Mouse (Mus musculus): ENCODE data around the gene Sgk1. TPM values are rescaled to one million over a fixed set of nuclear protein-coding genes. Genes with fewer than 3 reads are reported as not detected.
A peak's percentile ranks its signal among the peaks of the same experiment; 100 is the strongest.

Gene Sgk1
- total RNA-seq, 1 experiment from 2014 or later: 90.4 TPM

DNA sequence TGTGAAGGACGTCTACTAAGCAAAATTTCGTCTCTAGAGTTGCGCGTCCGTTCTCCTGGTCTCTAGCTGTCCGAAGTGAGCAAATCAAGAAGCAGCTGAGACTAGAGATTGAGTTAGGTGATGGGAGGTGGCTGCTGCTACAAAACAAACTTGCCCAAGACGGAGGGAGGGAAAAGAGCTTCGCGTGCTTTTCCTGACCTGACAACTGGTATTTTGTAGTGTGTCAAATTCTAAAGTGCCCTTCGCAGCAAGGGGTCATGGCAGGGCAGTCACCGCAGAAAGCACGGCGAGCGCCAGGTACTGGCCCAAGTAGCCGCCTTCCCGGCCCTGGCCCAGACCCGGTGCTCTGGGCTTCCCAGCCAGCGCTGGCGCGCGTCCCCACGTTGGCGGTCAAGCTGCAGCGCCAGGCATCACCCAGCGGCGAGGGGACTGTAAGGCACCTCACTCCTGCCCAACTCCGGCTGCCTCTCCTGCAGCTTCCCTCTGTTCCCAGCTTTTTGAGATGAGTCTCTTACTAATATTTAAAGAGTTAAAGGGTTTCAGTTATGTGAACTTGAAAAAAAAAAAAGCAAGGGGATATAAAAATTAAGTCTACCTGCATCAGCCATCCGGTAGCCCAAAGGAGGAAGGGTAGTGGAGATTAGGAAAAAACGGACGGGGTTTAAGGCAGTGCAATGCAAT lies 111.0 kb downstream of the Sgk1 start:
- ATAC-seq (ENCODE audit: extremely low read depth, insufficient number of reproducible peaks, low FRiP score, poor library complexity, severe bottlenecking): peak; percentile 42

DNA sequence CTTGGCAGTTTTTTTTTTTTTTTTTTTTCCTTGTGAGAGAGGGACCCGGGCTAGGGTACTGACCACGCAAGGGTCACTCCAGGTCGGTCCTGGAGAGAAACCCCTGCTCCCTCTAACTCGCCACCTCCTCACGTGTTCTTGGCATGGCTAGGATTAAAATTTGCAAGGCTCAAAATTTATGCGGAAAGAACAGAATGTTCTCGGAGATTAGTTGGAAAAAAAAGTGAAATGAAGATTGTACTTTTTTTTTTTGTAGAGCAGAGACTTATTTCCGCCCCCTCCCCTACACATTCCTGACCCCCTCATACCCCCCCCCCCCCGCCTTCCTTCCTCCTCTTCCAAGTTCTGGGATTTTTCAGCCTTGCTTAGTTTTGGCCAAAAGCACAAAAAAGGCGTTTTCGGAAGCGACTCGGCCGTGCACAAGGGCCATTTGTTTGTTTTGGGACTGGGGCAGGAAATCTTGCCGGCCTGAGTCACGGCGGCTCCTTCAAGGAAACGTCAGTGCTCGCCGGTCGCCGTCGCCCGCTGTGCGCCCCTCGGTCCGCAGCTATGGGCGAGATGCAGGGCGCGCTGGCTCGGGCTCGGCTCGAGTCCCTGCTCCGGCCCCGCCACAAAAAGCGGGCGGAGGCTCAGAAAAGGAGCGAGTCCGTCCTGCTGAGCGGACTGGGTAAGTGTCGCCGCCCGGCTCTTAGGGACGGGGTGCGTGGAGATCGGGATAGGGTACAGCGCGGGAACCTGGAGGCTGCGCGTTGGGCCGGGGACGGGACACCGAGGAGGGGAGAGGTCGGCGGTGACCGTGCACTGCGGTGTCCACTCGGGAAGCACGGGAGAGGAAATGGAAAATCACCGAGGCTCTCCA lies 111.8 kb downstream of the Sgk1 start:
- ATAC-seq (ENCODE audit: extremely low read depth, insufficient number of reproducible peaks, low FRiP score, poor library complexity, severe bottlenecking): no peak

DNA sequence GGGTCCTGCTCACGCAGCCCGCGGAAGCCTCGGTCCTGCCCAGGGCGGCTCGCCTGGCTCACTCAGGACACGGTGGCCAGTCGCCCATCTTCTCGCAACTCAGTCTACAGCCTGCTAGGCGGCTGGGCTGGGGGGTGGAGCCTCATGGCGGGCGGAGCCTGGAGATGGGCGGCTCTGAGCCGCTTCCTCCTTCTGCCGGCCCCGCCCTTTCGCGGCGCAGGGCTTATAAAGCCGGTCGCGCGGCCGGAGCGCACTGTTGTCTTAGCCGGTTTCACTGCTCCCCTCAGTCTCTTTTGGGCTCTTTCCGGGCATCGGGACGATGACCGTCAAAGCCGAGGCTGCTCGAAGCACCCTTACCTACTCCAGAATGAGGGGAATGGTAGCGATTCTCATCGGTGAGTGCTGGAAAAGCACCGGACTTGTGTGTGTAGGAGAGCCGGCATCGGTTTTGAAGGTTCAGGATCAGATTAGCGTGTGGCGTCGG lies 112.5 kb downstream of the Sgk1 start:
- peak; percentile 81 for ATAC-seq (ENCODE audit: extremely low read depth, insufficient number of reproducible peaks, low FRiP score, poor library complexity, severe bottlenecking)

DNA sequence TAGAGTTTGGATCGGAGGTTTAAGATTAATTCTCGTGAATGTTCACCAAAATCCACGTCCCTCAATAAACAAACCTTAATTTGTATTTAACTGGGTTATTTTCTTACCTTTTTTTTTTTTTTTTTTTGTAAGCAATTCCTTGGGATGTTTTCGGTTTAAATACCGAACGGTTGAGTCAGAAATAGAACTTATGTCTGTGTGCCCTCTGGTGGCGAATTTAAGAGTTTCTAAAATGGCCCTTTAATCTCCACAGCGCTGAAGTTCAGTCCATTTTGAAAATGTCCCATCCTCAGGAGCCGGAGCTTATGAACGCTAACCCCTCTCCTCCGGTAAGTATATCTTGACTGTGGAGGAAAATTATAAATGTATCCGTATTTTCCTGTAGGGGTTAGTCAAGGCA lies 113.2 kb downstream of the Sgk1 start:
- ATAC-seq (ENCODE audit: extremely low read depth, insufficient number of reproducible peaks, low FRiP score, poor library complexity, severe bottlenecking): no peak

DNA sequence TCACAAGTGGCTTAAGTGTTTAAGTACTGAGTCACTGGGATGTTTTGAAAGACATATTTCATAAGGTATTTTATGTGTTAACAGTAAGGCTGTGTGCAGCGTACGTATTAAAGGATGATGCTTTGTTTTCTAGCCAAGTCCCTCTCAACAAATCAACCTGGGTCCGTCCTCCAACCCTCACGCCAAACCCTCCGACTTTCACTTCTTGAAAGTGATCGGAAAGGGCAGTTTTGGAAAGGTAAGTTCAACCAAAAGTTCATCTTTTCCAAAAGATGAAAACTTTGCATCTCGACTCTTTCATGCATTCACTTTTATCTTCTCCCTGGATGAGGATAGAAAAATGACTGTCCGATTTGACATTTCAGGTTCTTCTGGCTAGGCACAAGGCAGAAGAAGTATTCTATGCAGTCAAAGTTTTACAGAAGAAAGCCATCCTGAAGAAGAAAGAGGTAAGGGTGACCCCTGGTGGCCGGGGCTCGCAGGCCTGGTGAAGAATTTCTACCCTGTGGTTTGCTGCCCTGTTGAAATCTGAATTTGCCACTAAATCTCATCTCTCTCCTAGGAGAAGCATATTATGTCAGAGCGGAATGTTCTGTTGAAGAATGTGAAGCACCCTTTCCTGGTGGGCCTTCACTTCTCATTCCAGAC lies 113.8 kb downstream of the Sgk1 start:
- ATAC-seq (ENCODE audit: extremely low read depth, insufficient number of reproducible peaks, low FRiP score, poor library complexity, severe bottlenecking): 0 out of 2 replicates have a peak, but pooled peaks have one; percentile 18

DNA sequence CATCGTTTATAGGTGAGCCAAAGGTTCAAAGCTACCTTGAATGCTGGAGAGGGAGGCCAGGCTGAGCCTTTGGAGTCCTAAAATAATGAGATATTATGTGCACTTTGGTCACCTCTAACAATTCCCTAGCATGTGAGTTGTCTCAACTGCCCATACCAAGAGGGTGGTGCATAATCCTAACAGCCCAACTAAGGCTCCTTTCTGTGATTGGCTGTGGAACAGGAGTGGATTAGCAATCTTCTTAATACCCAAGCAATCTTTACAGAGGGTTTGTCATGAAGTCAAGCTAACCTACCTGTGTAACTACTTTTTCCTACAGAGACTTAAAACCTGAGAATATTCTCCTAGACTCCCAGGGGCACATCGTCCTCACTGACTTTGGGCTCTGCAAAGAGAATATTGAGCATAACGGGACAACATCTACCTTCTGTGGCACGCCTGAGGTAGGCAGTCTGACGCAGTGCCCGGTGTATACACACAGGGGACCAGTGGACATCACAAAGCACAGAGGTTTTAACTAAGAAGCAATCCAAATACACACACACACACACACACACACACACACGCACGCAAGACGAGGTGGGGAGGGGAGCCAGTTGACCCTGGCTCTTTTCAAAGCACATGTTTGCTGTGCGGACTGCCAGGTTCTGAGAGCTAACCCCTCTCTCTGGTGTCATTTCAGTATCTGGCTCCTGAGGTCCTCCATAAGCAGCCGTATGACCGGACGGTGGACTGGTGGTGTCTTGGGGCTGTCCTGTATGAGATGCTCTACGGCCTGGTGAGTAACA lies 114.9 kb downstream of the Sgk1 start:
- ATAC-seq (ENCODE audit: extremely low read depth, insufficient number of reproducible peaks, low FRiP score, poor library complexity, severe bottlenecking): no peak

DNA sequence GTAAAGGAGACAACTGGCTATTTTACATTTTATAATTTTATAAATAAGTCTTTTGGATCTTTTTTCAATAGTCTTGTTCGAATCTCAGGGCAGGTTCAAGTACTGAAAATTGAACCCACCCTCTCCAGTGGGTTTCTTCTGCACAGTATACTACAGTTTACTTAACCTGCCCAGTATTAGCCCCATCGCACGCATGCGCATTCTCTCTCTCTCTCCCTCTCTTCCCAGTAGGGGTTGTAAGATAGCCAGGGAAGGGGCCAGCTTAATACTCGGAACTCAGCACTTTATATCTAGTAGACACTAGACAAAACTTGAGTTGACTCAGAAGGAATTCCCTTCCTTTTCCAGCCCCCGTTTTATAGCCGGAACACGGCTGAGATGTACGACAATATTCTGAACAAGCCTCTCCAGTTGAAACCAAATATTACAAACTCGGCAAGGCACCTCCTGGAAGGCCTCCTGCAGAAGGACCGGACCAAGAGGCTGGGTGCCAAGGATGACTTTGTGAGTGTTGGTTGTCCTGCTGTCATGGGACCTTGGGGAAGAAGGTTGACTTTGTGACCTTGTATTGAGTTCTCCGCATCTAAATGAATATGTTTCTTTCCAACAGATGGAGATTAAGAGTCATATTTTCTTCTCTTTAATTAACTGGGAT lies 115.7 kb downstream of the Sgk1 start:
- no peak for ATAC-seq (ENCODE audit: extremely low read depth, insufficient number of reproducible peaks, low FRiP score, poor library complexity, severe bottlenecking)

DNA sequence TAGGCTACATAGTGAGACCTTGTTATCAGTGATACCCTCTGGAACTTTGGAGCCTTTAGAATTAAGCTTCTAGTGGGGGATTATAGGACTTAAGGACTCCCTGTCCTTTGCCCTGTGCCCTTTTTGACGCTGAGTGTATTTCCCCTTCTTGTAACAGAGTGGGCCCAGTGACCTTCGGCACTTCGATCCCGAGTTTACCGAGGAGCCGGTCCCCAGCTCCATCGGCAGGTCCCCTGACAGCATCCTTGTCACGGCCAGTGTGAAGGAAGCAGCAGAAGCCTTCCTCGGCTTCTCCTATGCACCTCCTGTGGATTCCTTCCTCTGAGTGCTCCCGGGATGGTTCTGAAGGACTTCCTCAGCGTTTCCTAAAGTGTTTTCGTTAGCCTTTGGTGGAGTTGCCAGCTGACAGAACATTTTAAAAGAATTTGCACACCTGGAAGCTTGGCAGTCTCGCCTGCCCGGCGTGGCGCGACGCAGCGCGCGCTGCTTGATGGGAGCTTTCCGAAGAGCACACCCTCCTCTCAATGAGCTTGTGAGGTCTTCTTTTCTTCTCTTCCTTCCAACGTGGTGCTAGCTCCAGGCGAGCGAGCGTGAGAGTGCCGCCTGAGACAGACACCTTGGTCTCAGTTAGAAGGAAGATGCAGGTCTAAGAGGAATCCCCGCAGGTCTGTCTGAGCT lies 116.7 kb downstream of the Sgk1 start:
- ATAC-seq (ENCODE audit: extremely low read depth, insufficient number of reproducible peaks, low FRiP score, poor library complexity, severe bottlenecking): no peak

DNA sequence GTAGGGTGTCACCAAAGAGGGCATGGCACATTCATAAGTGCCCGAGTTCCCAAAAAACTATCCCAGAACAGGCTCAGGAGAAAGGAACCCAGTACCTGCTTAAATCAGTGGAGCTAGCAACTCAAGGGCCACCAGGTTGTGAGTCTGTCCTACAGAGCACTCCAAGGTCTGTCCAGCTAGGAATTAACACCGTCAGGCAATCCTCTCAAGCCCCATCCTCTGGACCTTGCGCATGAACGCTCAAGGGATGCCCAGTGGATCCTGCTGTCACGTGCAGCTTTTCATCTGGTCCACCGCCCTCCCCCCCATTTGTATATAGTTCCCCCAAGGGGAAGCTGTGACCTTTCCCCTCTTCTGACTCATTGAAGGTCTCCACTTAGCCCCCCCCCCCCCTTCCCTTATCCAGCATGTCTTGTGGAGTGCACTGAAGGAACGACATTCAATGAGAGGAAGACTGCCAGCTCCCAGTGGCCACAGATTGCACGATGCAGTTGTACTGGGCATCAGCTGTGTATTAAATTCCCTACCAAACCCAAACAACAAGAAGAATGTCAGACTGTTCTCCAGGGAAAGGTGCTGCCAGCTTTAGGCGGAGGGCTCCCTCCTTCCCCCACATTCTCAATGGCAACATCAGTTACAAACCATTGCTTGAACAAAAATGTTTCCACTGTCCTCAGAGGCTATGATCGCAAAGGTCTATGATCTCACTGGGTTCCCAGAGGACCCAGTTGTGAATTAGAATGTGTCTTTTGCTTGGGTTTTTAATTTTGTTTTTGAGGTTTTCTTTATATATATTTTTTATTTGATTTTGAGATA lies 118.7 kb downstream of the Sgk1 start:
- ATAC-seq (ENCODE audit: extremely low read depth, insufficient number of reproducible peaks, low FRiP score, poor library complexity, severe bottlenecking): no peak

DNA sequence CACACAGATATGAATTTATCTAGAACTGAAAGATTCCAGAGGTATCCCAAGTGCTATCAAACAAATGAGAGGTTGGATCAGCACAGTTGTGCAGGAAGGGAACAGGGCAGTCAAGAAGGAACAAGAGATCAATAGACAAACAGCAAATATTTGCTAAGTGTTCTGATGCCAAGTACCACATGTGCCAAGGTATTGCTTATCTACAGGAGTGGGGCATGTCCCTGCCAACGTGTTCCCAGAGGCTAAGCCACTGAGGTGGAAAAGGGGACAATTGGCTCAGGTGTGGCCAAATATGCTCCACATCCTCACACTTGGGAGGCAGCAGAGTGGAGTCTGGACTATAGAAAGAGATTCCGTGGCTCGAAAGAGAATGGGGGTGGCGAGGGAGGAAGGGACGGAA lies 119.6 kb downstream of the Sgk1 start:
- ATAC-seq (ENCODE audit: extremely low read depth, insufficient number of reproducible peaks, low FRiP score, poor library complexity, severe bottlenecking): no peak

DNA sequence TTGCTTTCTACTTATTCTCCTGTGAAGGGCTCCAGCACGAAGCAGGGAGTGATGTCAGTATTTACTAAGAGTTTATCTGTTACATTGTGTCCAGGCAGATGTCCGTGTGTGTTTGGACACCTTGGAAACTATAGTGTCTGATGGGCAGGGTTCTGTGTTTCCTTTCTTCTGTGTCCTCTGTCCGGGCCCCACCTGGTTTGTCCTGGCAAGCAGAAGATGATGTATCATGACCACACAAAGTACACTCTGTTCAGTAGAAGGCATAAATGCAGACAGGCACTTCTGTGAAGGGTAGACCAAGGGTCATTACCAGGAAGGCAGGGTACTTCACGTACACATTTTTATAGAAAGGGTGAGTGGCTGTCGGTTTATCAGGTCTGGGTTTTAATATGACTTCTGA lies 122.8 kb downstream of the Sgk1 start:
- ATAC-seq (ENCODE audit: extremely low read depth, insufficient number of reproducible peaks, low FRiP score, poor library complexity, severe bottlenecking): no peak

DNA sequence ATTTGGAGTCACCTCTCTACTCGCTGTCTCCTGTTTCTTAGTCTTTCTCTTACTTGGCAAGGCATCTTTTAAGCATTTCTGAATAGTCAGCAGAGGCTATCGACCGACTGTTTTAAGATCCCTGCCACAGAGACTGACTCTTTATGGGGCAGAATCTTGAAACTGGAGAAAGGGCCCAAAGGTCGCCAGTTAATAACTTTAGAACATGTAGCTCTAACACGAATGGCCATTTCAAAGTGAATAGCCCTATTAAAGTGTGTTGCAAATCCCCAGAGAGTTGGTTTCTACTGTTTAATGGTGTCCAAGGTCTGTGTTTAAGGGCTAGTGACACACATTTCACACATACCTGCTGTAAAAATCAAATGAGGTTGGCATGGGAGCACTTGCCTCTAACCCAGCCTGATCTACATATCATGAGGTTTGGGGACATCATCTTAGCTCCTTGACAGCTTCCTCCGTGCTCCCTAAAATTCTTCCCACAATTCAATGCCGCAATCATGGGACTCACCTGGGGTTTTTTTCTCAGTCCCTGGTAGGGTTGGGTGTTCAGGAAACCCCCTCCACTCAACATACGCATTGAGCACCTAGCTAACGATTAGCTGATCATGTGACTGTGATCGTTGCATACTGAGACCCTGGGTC lies 125.3 kb downstream of the Sgk1 start:
- no peak for ATAC-seq (ENCODE audit: extremely low read depth, insufficient number of reproducible peaks, low FRiP score, poor library complexity, severe bottlenecking)

DNA sequence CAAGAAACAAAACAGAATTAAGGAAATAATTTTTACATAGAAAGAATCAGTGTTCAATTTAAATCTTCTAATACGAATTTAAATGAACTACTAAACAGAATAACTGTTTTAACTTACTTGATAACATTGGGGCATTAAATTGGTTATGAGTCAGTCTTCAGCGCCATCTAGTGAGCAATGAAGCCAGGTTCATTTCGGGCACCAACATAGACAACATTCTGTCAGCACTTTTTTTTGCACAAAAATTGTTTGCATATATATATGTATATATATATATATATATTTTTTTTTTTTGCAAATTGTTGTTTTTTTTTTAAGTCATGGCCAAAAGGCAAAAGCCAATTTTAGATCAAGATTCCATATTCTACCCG lies 125.8 kb downstream of the Sgk1 start:
- ATAC-seq (ENCODE audit: extremely low read depth, insufficient number of reproducible peaks, low FRiP score, poor library complexity, severe bottlenecking): peak; percentile 61; the same call in 1 of the 2 replicates

DNA sequence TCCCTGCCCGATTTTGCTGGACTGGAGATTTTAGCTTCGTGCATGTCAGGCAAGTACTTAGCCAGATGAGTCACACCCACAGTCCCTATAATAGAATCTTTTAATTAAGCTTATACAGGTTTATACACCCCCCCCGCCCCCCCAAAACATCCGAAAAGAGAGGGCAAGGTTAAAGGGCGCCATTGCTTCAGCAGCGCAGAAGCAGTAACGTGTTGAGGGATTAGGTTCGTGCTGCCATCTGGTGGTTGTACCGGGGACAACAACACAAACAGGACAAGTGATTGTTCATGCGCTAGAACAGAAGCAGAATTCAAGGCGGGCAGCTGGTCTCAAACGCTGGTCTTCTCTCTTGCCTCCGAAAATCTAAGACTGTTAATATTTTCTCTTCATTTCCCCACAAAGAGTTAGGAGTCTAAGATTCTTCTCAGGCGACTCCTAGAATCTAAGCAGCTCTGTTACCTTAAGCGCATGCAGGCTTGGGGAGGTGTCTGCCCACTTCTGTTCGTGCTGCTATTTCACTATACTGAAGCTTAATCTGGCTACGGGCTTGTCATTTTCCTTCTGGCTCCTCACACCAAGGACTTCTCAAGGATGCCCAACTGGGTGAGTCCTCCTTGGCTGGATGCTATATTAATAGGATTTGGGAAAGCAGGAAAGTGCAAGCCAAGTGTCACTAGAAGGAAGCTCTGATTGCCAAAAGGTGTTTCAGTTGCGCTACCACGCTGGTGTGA lies 128.3 kb downstream of the Sgk1 start:
- peak; percentile 84 for ATAC-seq (ENCODE audit: extremely low read depth, insufficient number of reproducible peaks, low FRiP score, poor library complexity, severe bottlenecking)

DNA sequence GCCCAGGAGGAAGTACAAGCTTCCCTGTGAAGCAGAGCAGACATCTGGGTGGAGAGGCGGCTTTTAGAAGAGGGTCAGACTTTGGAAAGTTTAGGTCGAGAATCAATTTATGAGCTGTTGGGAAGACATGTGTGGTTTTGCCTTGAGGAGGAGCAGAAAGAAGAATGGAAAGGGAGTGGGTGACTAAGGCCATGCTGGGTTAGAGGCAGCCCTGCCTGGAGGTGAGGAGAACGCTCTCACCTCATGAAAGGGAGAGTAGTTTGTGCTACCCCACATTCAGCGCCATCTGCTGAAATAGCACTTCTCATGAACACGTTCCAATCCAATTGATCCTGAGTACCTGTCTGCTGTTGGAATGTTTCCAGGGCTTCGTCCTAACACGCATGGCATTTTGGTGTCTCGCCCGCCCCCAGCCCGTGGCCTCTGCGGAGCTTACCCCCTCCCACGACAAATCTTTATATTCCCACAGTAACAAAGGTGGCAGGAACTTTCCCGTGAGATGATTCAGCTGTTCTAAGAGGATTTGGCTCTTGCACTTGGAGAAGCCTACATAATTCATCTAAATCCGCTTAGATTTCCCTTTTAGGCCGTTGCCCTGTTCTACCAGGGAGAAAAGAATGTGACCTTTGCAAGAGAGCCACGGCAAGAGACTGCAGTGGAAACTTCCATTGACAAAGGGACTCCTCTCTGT lies 135.6 kb downstream of the Sgk1 start:
- no peak for ATAC-seq (ENCODE audit: extremely low read depth, insufficient number of reproducible peaks, low FRiP score, poor library complexity, severe bottlenecking)

DNA sequence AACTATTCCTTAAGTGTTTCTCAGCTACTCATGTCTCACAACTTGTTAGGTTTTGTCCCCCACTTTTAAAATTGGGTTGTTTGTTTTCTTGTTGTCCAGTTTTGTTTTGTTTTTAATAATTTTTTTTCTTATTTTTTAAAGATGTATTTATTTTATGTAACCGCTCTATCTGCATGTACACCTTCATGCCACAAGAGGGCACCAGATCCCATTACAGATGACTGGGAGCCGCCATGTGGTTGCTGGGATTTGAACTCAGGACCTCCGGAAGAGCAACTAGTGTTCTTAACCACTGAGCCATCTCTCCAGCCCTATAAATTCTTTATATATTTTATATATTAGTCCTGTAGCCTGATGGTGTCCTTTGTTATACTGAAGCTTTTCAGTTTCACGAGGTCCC lies 136.6 kb downstream of the Sgk1 start:
- ATAC-seq (ENCODE audit: extremely low read depth, insufficient number of reproducible peaks, low FRiP score, poor library complexity, severe bottlenecking): no peak

All from neutrophil, adult 5-6 weeks (primary cell).